Mouse (Mus musculus) embryonic fibroblast, embryonic 13.5 days (primary cell): Measurements from ENCODE around the gene Pla2g4e.

ENCODE experiments used
- CTCF ChIP-seq: IDR thresholded peaks from 2 replicates; pipeline ENCODE4 v1.5.1; 2011; ENCODE audit warnings: mild to moderate bottlenecking, control low read depth, low read length, moderate library complexity, borderline replicate concordance; ENCODE audit not compliant: insufficient read depth
- POLR2A ChIP-seq: IDR thresholded peaks from 2 replicates; pipeline ENCODE4 v1.6.1; 2011; ENCODE audit warnings: low read depth, mild to moderate bottlenecking, control low read depth, low read length, moderate library complexity

DNA sequence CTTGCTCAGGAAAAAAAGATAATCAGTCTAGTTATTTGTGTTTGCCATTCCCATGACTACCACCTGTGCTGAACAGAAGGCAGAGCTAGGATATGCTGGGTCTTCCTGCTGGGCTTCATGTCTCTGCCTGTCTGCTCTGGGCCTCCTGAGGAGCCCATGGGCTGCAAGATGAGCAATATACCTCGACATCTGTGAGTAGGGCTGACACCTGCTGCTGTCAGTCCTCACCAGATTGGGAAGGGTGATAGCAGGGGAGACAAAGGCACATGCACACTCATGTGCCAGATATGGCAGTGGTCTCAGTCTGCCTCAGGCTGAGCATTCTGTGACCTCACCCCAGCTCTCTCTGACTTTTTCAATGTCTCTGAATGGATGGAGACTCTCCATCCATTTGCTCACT, 17.7 kb upstream of the Pla2g4e start:
- TF ChIP-seq POLR2A (no peak), CTCF (no peak)
